Mouse (Mus musculus) spleen, postnatal 10 days (tissue): Measurements from ENCODE around the gene Ucp3.

Experiments used
- DNase-seq, 2 experiments: peaks; one replicate each; pipeline ENCODE4 v3.0.0; 2021 to 2022; ENCODE audit warnings: low spot score in 2 of 2

Ucp3 gene

GRCm38 (mm10) chr7:100472777-100473176, at the start of gene Ucp3:
Ucp3 (plus strand) TSS chr7:100472990.
- no peak for DNase-seq

GRCm38 (mm10) chr7:100425795-100426194, 47.0 kb upstream of the Ucp3 start:
- DNase-seq = no peak

GRCm38 (mm10) chr7:100429102-100429501, 43.7 kb upstream of the Ucp3 start:
- peak; percentile 53 to 72 for DNase-seq

- peak in 1 of 2 experiments; percentile 22 for DNase-seq
Measured at GRCm38 (mm10) chr7:100429911-100430310, 42.9 kb upstream of the Ucp3 start.

GRCm38 (mm10) chr7:100431103-100431502, 41.7 kb upstream of the Ucp3 start:
- DNase-seq = no peak

GRCm38 (mm10) chr7:100433295-100433694, 39.5 kb upstream of the Ucp3 start:
- DNase-seq = no peak

- DNase-seq = no peak
Measured at GRCm38 (mm10) chr7:100443728-100444127, 29.1 kb upstream of the Ucp3 start.

GRCm38 (mm10) chr7:100446271-100446670, 26.5 kb upstream of the Ucp3 start:
- DNase-seq = no peak

GRCm38 (mm10) chr7:100448530-100448929, 24.3 kb upstream of the Ucp3 start:
- no peak for DNase-seq

- no peak for DNase-seq
Measured at GRCm38 (mm10) chr7:100448985-100449384, 23.8 kb upstream of the Ucp3 start.

GRCm38 (mm10) chr7:100458153-100458552, 14.6 kb upstream of the Ucp3 start:
- peak; percentile 55 to 75 for DNase-seq

GRCm38 (mm10) chr7:100459862-100460261, 12.9 kb upstream of the Ucp3 start:
- DNase-seq = no peak

- DNase-seq = no peak
Measured at GRCm38 (mm10) chr7:100461621-100462151, 11.1 kb upstream of the Ucp3 start.

GRCm38 (mm10) chr7:100463194-100463593, 9.6 kb upstream of the Ucp3 start:
- DNase-seq = peak; percentile 64 to 76

GRCm38 (mm10) chr7:100463757-100464156, 9.0 kb upstream of the Ucp3 start:
- DNase-seq = peak in 1 of 2 experiments; percentile 35

GRCm38 (mm10) chr7:100464248-100464647, 8.5 kb upstream of the Ucp3 start:
- peak in 1 of 2 experiments; percentile 36 for DNase-seq

GRCm38 (mm10) chr7:100465248-100465647, 7.5 kb upstream of the Ucp3 start:
- no peak for DNase-seq

- peak; percentile 77 to 80 for DNase-seq
Measured at GRCm38 (mm10) chr7:100465656-100466309, 7.0 kb upstream of the Ucp3 start.

- peak; percentile 77 to 85 for DNase-seq
Measured at GRCm38 (mm10) chr7:100466781-100467510, 5.8 kb upstream of the Ucp3 start.

- no peak for DNase-seq
Measured at GRCm38 (mm10) chr7:100468761-100469160, 4.0 kb upstream of the Ucp3 start.

GRCm38 (mm10) chr7:100469502-100469901, 3.3 kb upstream of the Ucp3 start:
- DNase-seq = peak in 1 of 2 experiments; percentile 34

- no peak for DNase-seq
Measured at GRCm38 (mm10) chr7:100470796-100471406, 1.9 kb upstream of the Ucp3 start.
